Comparison of ENCODE assay signal across 20 mouse cellular contexts in the genomic region with DNA sequence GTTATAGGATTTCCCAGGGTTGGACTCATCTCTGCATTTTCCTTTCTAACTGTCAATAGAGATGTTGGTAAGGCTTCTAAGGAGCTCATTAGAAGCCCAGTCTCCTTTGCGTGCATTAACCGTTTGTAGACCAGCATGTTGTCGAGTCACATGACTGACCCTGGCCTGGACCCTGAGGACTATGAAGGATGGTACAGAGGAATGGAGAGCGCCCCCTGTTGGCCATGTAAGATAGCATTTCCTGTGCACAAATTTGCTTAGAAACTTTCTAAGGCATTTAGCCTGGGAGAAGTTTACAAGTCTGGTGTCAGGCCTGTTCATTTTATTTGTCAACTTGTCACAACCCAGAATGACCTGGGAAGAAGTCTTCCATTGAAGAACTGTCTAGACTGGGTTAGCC.
A peak's percentile ranks its signal among the peaks of the same experiment; 100 is the strongest.
DNase-seq lines count a peak whose midpoint lies in the region; ATAC-seq and TF ChIP-seq lines count a peak whose summit lies in the region.
"Had no signal": no experiment of that assay in that cellular context is flagged by ENCODE, and none has a peak within 500 bp of the region (broad histone marks: within the 10 kb centered on the region; RNA-seq: fewer than 3 reads in every experiment).

No protein-coding gene starts in this region.

- TF ChIP-seq EP300 in lung, postnatal 0 days (IDR thresholded peaks at IDR 0.05), result no peak
- no peak for TF ChIP-seq EP300 in CH12.LX (IDR thresholded peaks at IDR 0.05; ENCODE audit: low read length)

- H3K4me1 ChIP-seq in kidney, postnatal 0 days (replicated peaks; ENCODE audit: insufficient read depth, low read length), result no peaks in the 10 kb centered on the region
- H3K4me1 ChIP-seq in lung, postnatal 0 days (ENCODE audit: insufficient read depth, low read depth, low read length), result no peaks in the 10 kb centered on the region
- H3K4me1 ChIP-seq in CH12.LX (ENCODE audit: control insufficient read depth in 1 of 2, insufficient read depth in 2 of 2) (no peaks in the 10 kb centered on the region), E14TG2a.4 (replicated peaks; ENCODE audit: low read depth, low read length) (no peaks in the 10 kb centered on the region)
- H3K4me1 ChIP-seq: limb, embryonic 12.5 days; liver, embryonic 13.5 days; megakaryocyte, embryonic 14.5 days; neural tube, embryonic 12.5 days had no signal

- in situ Hi-C loops in CH12.LX (cut with MboI; ENCODE audit: low pct_ligation_motif_present, low pct_unique_long_range_greater_than_20kb, low sequenced_read_pairs), result no loop called here

- dilution Hi-C loops in CH12.LX (cut with MboI; ENCODE audit: extremely low pct_ligation_motif_present, extremely low pct_unique_long_range_greater_than_20kb, low sequenced_read_pairs), result no loop called here

- WGBS in kidney, postnatal 0 days, result 77% methylated on average over 4 of the region's 4 CpGs
- 80% methylated on average over 4 of the region's 4 CpGs for WGBS in lung, postnatal 0 days

- H3K79me2 ChIP-seq in CH12.LX (replicated peaks; ENCODE audit: control insufficient read depth, extremely low read depth, insufficient read depth, poor library complexity, severe bottlenecking), result no peaks in the 10 kb centered on the region

- no peak overlapping the region for H3K4me3 ChIP-seq in kidney, postnatal 0 days (replicated peaks; ENCODE audit: low read depth, low read length)
- H3K4me3 ChIP-seq in lung, postnatal 0 days (ENCODE audit: low read depth, low read length), result no peak overlapping the region
- H3K4me3 ChIP-seq in CH12.LX (replicated peaks in 1 of 3; ENCODE audit: low read depth in 2 of 3, low read length in 2 of 3, poor library complexity in 1 of 3), result no peak overlapping the region
- no peak overlapping the region for H3K4me3 ChIP-seq in E14TG2a.4 (replicated peaks; ENCODE audit: low read length)
- H3K4me3 ChIP-seq: kidney, embryonic 15.5 days; limb, embryonic 12.5 days; liver, embryonic 13.5 days; megakaryocyte, embryonic 14.5 days; neural tube, embryonic 12.5 days had no signal

- TF ChIP-seq CTCF in kidney, postnatal 0 days (IDR thresholded peaks at IDR 0.05; ENCODE audit: low read depth), result peak; percentile 35; the same call in 1 of the 2 replicates
- peak; percentile 36 for TF ChIP-seq CTCF in lung, postnatal 0 days (IDR thresholded peaks at IDR 0.05)
- TF ChIP-seq CTCF in CH12.LX (conservative IDR thresholded peaks at IDR 0.05 in 1 of 2, IDR thresholded peaks at IDR 0.05 in 1 of 2; ENCODE audit: low read depth in 2 of 2, low read length in 2 of 2) (peak in 1 of 2 experiments; percentile 50; a peak in 3 of 4 replicates), E14TG2a.4 (conservative IDR thresholded peaks at IDR 0.05; ENCODE audit: low read length) (peak; percentile 20; the same call in 1 of the 2 replicates)

- H3K9me3 ChIP-seq in kidney, postnatal 0 days (replicated peaks; ENCODE audit: low read length), result no peaks in the 10 kb centered on the region
- no peaks in the 10 kb centered on the region for H3K9me3 ChIP-seq in lung, postnatal 0 days (ENCODE audit: low read length)
- H3K9me3 ChIP-seq in CH12.LX (replicated peaks; ENCODE audit: low read length), result peaks cover 5% of the 10 kb centered on the region
- peaks cover 11% of the 10 kb centered on the region for H3K9me3 ChIP-seq in E14TG2a.4 (ENCODE audit: low read length)
- H3K9me3 ChIP-seq: liver, embryonic 13.5 days had no signal

- no peak overlapping the region for H3K27ac ChIP-seq in kidney, postnatal 0 days
- no peak overlapping the region for H3K27ac ChIP-seq in lung, postnatal 0 days (ENCODE audit: low read length)
- no peak overlapping the region for H3K27ac ChIP-seq in CH12.LX (ENCODE audit: insufficient read depth, low read depth)
- H3K27ac ChIP-seq: kidney, embryonic 15.5 days; limb, embryonic 12.5 days; liver, embryonic 13.5 days; neural tube, embryonic 12.5 days had no signal

- H3K4me2 ChIP-seq in kidney, postnatal 0 days (ENCODE audit: low read length), result no peak overlapping the region
- no peak overlapping the region for H3K4me2 ChIP-seq in lung, postnatal 0 days (replicated peaks; ENCODE audit: low read depth, low read length)
- H3K4me2 ChIP-seq in CH12.LX (ENCODE audit: insufficient read depth, low read depth, poor library complexity, severe bottlenecking), result no peak overlapping the region
- H3K4me2 ChIP-seq: heart, embryonic 11.5 days; kidney, embryonic 15.5 days; limb, embryonic 12.5 days; liver, embryonic 13.5 days; neural tube, embryonic 12.5 days had no signal

- no peaks in the 10 kb centered on the region for H3K36me3 ChIP-seq in kidney, postnatal 0 days (ENCODE audit: insufficient read depth, low read length)
- no peaks in the 10 kb centered on the region for H3K36me3 ChIP-seq in lung, postnatal 0 days (ENCODE audit: insufficient read depth, low read length)
- H3K36me3 ChIP-seq in CH12.LX (replicated peaks in 1 of 2; ENCODE audit: control insufficient read depth in 1 of 2, insufficient read depth in 1 of 2, low read length in 1 of 2) (no peaks in the 10 kb centered on the region), E14TG2a.4 (ENCODE audit: insufficient read depth, low read length) (no peaks in the 10 kb centered on the region)
- H3K36me3 ChIP-seq: kidney, embryonic 15.5 days; limb, embryonic 12.5 days; liver, embryonic 13.5 days; neural tube, embryonic 12.5 days had no signal

- H3K27me3 ChIP-seq in kidney, postnatal 0 days (ENCODE audit: insufficient read depth, low read length), result no peaks in the 10 kb centered on the region
- H3K27me3 ChIP-seq in lung, postnatal 0 days (replicated peaks; ENCODE audit: insufficient read depth, low read length), result no peaks in the 10 kb centered on the region
- H3K27me3 ChIP-seq in CH12.LX (replicated peaks) (peaks cover 13% of the 10 kb centered on the region), E14TG2a.4 (ENCODE audit: insufficient read depth, low read length) (peaks cover 2% of the 10 kb centered on the region; the same call in 1 of the 2 replicates)
- H3K27me3 ChIP-seq: kidney, embryonic 15.5 days; limb, embryonic 12.5 days; liver, embryonic 13.5 days; megakaryocyte, embryonic 14.5 days; neural tube, embryonic 12.5 days had no signal

- ATAC-seq in kidney, postnatal 0 days (replicated peaks; ENCODE audit: low FRiP score, low read depth), result no peak
- ATAC-seq in lung, postnatal 0 days, result no peak
- ATAC-seq: hindbrain, embryonic 16.5 days had no signal

- no peak for TF ChIP-seq POLR2A in CH12.LX (IDR thresholded peaks at IDR 0.05; ENCODE audit: low read depth, low read length)

- no peak overlapping the region for H3K9ac ChIP-seq in kidney, postnatal 0 days (ENCODE audit: low read depth, low read length)
- no peak overlapping the region for H3K9ac ChIP-seq in lung, postnatal 0 days (replicated peaks; ENCODE audit: low read depth)
- no peak overlapping the region for H3K9ac ChIP-seq in CH12.LX (ENCODE audit: insufficient read depth, low read depth)
- H3K9ac ChIP-seq: kidney, embryonic 15.5 days; limb, embryonic 12.5 days; liver, embryonic 13.5 days; neural tube, embryonic 12.5 days had no signal

- no peak for DNase-seq in kidney, postnatal 0 days (ENCODE audit: low spot score)
- DNase-seq in kidney, postnatal 4 days, result no peak
- DNase-seq in lung, postnatal 0 days (ENCODE audit: low spot score), result no peak
- no peak for DNase-seq in lung, adult 18-20 months
- peak; percentile 21 for DNase-seq in CH12.LX (ENCODE audit: extremely low read depth)
- no peak for DNase-seq in adipocyte (ENCODE audit: low spot score)
- DNase-seq: adrenal gland, adult 2 months; cerebellum, adult 11-12 months; cerebellum, postnatal 10 days; kidney, adult 11 months; liver, embryonic 13.5 days; midbrain, embryonic 14.5 days; thymus, adult 2 months had no signal

- no peak; the same call in 1 of the 2 replicates for TF ChIP-seq RAD21 in CH12.LX (IDR thresholded peaks at IDR 0.05; ENCODE audit: low read depth, low read length)

TF ChIP-seq in CH12.LX, 34 proteins besides CTCF, POLR2A, EP300 and RAD21:
- TF ChIP-seq USF1 (IDR thresholded peaks at IDR 0.05; ENCODE audit: low read depth, low read length) (peak; percentile 5; the same call in 1 of the 2 replicates), POLR2AphosphoS2 (IDR thresholded peaks at IDR 0.05; ENCODE audit: low read depth, low read length) (no peak), GABPA (IDR thresholded peaks at IDR 0.05; ENCODE audit: insufficient replicate concordance, low read depth, low read length) (no peak), SMC3 (IDR thresholded peaks at IDR 0.05; ENCODE audit: low read depth, low read length) (peak; percentile 15; the same call in 1 of the 2 replicates)
